Mouse (Mus musculus) NIH3T3 (cell line): ENCODE measurements at regions not wholly inside any gene's neighbourhood (a gene's known extent, or its start where the extent isn't known, plus 50 kb on each side); places are given as distances from the start of the nearest gene placed in this dataset.
"Not testable (repeated sequence)": the region's sequence is repeated elsewhere in the genome, so short reads cannot be mapped to it uniquely, and the experiment has no call there.

Source experiments
- DNase-seq: peaks from one replicate; pipeline ENCODE4 v3.0.0-alpha.2; 2012; ENCODE audit warnings: low read depth

DNA sequence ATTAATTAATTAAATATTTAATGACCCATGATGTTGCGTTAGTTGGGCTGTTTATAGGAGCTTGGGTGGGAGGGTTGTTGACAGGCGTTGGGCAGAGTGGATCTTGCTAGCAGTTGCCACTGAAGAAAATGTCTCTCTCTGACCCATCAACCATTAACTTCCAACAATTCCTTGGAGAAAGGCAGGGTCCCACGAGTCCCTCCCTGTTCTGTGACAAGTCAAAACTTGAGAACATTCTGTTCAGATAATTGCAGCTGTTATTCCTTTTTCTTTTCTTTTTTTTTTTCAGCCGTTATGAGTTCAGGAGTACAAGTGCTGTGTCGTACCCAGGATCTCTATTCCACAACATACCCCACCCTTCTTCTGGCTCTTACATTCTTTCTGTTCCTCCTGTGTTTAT, 59.8 kb upstream of the Tnfrsf21 start:
- DNase-seq = no peak

DNA sequence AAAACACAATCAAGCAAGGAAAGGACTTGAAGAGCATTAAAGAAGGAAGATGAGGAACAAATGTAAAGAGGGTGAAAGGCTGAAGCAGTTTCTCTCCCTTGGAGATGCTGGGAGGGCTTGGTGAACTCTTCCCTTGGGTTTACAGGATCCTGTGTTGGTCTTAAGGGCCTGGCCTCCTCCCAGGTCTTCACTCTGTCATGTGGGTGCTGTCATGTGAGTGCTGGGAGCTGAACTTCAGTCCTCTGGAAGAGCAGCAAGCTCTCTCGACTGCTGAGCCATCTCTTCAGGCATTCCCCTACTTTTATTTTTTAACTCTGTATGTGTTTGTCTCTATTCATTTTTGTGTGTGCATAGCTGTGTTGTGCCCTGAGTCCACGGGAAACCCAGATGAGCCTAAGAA, 61.6 kb upstream of the Tnfrsf21 start:
- peak; percentile 84 for DNase-seq

- DNase-seq = no peak
Observed at GRCm38 (mm10) chr17:42944453-42944852, 68.0 kb upstream of the Cd2ap start.

- DNase-seq = peak; percentile 93
Observed at GRCm38 (mm10) chr17:42943272-42943696, 66.8 kb upstream of the Cd2ap start.

DNA sequence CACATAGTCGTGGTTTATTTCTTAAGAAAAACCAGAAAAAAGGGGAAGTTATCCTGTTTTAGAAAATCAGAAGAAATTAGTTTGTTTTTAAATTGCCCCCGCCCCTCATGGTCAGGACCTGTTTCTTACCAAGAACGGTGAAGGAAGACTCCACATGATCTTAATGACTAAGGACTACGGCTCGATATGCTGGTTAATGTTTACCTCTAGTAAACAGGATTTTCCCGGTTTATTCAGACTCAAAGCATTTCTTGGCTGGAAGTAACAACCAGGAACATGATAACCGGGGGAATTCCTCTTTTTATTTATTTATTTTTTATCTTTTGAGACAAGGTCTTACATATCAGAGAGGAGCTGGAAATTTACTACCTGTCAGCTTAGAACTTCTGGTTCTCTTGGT, 63.0 kb upstream of the Cd2ap start:
- DNase-seq = no peak

GRCm38 (mm10) chr17:42938579-42938978, 62.1 kb upstream of the Cd2ap start:
- peak; percentile 41 for DNase-seq

DNA sequence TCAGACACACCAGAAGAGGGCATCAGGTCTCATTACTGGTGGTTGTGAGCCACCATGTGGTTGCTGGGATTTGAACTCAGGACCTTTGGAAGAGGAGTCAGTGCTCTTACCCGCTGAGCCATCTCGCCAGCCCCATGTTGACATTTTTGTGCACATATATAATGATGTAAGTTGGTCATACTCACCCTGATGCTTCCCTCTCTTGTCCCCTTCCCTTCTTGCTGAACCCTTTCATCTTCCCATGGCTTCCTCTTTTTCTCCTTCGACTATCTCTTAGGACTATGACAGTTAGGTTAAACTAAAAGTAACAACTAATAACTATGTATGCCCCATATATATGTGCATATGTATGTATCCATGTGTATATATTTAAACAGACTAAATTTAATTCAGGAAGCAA, 61.0 kb upstream of the Cd2ap start:
- DNase-seq = not testable (repeated sequence)

DNA sequence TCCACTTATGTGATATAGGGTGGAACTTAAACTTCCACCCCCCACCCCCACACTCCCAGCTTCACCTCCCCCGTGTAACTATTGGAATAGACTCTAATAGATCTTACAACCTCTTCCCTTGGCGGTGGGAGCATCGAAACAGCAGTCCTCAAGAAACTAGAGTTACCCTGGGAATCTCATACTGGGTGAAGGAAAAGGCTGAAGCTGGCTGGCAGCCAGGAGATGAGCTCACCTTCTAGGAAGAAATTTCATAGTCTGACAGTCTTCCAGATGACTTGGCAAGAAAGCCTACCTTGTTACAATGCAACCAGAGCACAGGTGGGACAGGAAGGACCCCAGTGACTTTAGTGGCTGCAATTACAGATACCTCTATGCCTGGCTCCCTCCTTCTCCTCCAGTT, 57.6 kb upstream of the Cd2ap start:
- peak; percentile 45 for DNase-seq

GRCm38 (mm10) chr17:42933335-42934004, 57.0 kb upstream of the Cd2ap start:
- DNase-seq = no peak

GRCm38 (mm10) chr17:42927320-42927719, 50.9 kb upstream of the Cd2ap start:
- DNase-seq = no peak
